Mouse (Mus musculus): ENCODE measurements around the gene Slc5a3. TPM values are rescaled to one million over a fixed set of nuclear protein-coding genes. Genes with fewer than 3 reads are reported as not detected.
A peak's percentile ranks its signal among the peaks of the same experiment; 100 is the strongest.

Slc5a3 gene
- total RNA-seq, 2 experiments from 2014 or later: 4.4 to 5.2 TPM

DNA sequence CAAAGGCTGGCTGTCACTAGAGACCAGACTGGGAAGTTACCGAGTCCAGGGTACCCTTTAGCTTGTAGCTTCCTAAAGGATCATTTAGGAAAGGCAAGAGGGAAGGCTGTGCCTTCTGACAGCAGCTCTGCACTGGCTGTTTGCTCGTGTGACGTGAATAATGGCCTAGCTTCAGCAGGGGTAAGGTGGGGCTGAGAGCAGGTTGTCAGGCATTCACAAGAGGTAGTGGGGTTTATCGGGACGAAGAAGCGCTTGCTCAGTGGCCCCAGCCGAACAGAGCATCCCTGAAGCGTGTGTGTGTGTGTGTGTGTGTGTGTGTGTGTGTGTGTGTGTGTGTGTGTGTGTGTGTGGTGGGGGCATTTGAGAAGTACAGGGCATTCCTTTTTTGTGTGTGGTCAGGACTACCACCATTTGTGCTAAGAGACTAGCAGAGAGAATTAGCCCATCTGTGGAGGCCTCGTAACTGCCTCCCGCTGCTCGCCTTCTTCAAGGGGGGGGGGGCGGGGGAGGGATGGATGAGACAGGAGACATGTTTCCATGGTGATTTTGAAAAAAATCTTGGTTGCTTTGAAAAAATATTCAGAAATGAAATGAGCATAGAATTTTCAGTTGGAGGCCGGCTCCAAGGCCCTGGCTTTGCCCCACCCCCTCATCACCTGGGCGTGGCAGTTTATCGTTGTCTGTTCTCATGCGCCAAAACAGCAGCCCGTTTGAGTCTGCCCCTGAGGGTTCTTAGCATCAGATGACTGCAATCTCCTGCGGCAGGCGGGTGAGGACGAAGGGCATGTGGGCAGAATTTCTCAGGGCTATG, 57.7 kb downstream of the Slc5a3 start:
- peak; percentile 97 for ATAC-seq (replicated peaks; ENCODE audit: low FRiP score, low TSS enrichment, poor library complexity, severe bottlenecking)

DNA sequence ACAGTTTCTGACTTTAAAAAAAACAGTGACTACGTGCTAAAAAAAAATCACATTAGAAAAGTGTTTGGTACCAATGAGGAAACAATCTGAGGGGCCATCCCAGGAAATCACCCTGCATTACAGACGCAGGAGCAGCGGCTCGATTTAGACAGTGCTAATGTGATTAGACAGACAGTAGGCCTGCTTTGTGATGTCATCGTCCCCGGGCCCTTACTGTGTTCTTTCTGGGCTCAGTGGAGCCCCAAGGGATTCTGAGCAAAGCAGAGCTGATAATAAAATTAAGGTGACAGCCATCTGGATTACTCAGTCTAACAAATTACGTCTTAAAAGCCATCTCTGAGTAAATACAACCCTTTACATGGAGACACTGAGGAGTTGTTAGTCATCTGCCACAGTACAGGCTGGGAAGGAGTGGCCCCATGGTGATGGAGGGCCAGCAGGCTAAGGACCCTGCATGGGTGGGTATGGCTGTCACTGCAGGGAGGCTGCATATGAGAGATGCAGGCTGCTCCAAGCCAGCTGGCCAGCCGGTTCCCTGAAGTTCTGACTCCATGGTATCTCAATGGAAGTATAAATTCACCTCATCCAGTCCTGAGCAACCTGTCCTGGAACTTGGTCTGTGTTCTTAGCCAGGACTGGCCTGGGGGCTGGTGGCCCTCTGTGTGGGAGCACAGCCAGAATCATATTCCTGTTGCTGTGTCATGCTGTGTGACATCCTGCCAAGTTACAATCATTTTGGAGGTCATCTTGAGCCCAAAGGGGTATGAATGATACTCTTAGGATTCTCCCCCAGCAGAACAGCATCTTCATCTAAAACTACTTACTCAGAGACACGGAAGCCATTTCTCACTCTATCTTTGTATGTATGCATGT, 59.5 kb downstream of the Slc5a3 start:
- no peak for ATAC-seq (replicated peaks; ENCODE audit: low FRiP score, low TSS enrichment, poor library complexity, severe bottlenecking)

DNA sequence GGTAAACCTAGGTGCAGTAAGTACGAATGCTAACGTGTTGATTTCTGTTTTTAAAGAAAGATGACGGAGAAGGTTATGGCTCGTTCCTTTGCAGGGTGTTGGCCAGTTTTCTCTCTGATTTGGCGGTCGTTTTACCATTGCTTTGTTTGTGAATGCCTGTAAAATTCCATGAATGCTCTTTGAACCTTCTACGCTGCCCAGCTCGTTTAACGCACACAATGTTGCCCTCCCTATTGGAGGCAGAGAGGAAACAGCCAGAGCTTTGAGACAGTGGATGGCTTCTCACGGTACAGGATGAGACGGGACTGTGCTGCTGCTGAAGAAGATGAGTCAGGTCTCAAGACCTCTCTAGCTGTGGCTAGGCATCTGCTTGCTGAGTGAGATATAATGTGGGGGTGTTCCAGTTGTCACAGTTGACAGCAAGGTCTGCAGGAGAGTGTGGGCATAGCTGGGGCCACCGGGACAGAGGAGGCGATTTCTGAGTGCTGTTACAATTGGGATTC, 60.9 kb downstream of the Slc5a3 start:
- no peak for ATAC-seq (replicated peaks; ENCODE audit: low FRiP score, low TSS enrichment, poor library complexity, severe bottlenecking)

DNA sequence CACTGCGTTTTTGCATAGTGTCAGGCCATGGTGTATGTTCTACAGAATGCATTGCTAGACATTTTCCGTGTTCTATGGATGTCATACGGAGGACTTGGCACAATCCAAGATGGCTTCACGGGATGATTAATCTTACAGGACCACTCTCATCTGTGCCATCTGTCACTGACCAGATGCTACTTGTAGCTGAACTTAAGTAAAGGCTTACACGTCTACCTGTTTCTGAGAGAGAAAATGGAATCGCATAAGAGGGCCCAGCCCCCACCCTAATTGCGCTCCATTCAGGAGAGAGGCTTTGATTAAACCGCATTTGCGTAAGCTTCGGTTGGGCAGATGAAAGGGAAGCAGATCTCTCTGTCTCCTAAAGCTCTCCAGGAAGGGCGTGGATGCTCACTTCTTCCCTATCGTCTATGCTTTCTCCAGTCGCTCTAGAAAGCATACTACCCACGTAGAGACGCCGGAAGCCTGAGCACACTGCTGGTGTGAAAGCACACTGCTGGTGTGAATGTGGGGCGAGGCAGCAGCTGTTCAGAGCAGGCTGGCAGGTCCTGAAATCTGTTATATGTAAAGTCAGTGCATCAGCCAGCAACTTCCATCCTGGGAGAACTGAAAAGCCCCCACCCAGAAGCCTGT, 62.9 kb downstream of the Slc5a3 start:
- no peak for ATAC-seq (replicated peaks; ENCODE audit: low FRiP score, low TSS enrichment, poor library complexity, severe bottlenecking)

- ATAC-seq (replicated peaks; ENCODE audit: low FRiP score, low TSS enrichment, poor library complexity, severe bottlenecking): no peak
These were observed 69.1 kb downstream of the Slc5a3 start for GRCm38 (mm10) chr16:92127226-92127625.

DNA sequence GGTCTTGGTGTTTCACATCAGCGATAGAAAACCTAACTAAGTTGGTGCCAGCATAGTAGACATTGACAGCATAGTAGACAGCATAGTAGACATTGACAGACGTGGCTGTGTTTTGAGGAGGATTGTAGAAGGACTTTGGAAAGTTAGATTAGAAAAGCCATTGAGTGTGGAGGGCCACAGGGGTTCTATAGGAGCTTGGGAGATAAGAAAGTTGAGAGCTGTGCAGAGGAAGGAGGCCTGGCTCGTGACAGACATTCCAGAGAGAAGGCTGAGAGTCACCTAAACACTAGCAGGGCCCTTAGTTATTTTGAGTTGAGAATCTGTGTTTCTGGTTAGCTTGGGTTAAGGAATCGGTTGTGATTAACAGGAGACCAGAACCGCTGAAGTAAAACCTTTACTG, 69.5 kb downstream of the Slc5a3 start:
- no peak for ATAC-seq (replicated peaks; ENCODE audit: low FRiP score, low TSS enrichment, poor library complexity, severe bottlenecking)

- ATAC-seq (replicated peaks; ENCODE audit: low FRiP score, low TSS enrichment, poor library complexity, severe bottlenecking): no peak
These were observed 71.7 kb downstream of the Slc5a3 start for GRCm38 (mm10) chr16:92129843-92130242.

GRCm38 (mm10) chr16:92132511-92132910, 74.4 kb downstream of the Slc5a3 start:
- ATAC-seq (replicated peaks; ENCODE audit: low FRiP score, low TSS enrichment, poor library complexity, severe bottlenecking): no peak

GRCm38 (mm10) chr16:92134148-92134764, 76.1 kb downstream of the Slc5a3 start:
- no peak for ATAC-seq (replicated peaks; ENCODE audit: low FRiP score, low TSS enrichment, poor library complexity, severe bottlenecking)

DNA sequence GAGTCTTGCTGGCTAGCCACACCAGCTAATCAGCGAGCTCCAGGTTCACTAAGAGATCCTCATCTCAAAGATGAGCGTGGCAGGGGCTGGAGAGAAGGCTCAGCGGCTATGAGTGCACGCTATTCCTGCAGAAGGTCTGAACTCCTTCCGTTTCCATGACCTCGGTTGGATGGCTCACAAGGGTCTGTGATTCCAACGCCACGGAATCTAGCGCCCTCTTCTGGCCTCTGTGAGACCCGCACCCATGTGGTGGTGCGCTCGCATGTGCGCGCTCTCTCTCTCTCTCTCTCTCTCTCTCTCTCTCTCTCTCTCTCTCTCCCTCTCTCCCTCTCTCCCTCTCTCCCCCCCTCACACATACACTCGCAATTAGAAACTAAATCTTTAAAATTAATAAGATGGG, 78.2 kb downstream of the Slc5a3 start:
- ATAC-seq (replicated peaks; ENCODE audit: low FRiP score, low TSS enrichment, poor library complexity, severe bottlenecking): no peak

Other genes starting within 250 kb of the Slc5a3 start
- 36.9 and 49.2 TPM in 2 replicates for gene Mrps6, start 52 bp upstream of the Slc5a3 start, total RNA-seq (2014; fragmentation: Nextera tagmentation)
- 30.0 and 49.8 TPM in 2 replicates for gene Mrps6, start 52 bp upstream of the Slc5a3 start, total RNA-seq (2017)
- not detected in 2 replicates for gene Gm49711, start within 50 bp of the Slc5a3 start, total RNA-seq (2014; fragmentation: Nextera tagmentation)
- gene Gm49711, start within 50 bp of the Slc5a3 start, total RNA-seq (2017): not detected in 2 replicates
- gene Kcne2, start 234.1 kb downstream of the Slc5a3 start, total RNA-seq (2014; fragmentation: Nextera tagmentation): not detected in 2 replicates
- gene Kcne2, start 234.1 kb downstream of the Slc5a3 start, total RNA-seq (2017): not detected in 2 replicates
- 83.4 and 84.1 TPM in 2 replicates for gene Smim11, start 243.0 kb downstream of the Slc5a3 start, total RNA-seq (2014; fragmentation: Nextera tagmentation)
- gene Smim11, start 243.0 kb downstream of the Slc5a3 start, total RNA-seq (2017): 161 and 180 TPM in 2 replicates